Mouse (Mus musculus) stomach, postnatal 0 days (tissue): ENCODE data around the gene Ramac. TPM values are rescaled to one million over a fixed set of nuclear protein-coding genes. Genes with fewer than 3 reads are reported as not detected.

Source experiments
- ATAC-seq: fragments of 200-750 bp; cut with Nextera tagmentation; 2 replicates; pipeline ENCODE4 v1.8.0; 2017; ENCODE audit not compliant: low FRiP score, low TSS enrichment
- DNase-seq: peaks from one replicate; pipeline ENCODE4 v3.0.0-alpha.2; 2016; ENCODE audit warnings: low spot score
- H3K27ac ChIP-seq: fragments of 300-500 bp; sonication (generic); replicated peaks from 2 replicates; pipeline ENCODE4 v1.5.1; 2014; ENCODE audit warnings: mild to moderate bottlenecking, control low read depth
- H3K27me3 ChIP-seq: fragments of 300-500 bp; sonication (generic); 2 replicates; pipeline ENCODE4 v1.6.1; 2014; ENCODE audit warnings: low read length; ENCODE audit not compliant: control insufficient read depth, insufficient read depth
- H3K36me3 ChIP-seq: fragments of 300-500 bp; sonication (generic); 2 replicates; pipeline ENCODE4 v1.6.1; 2014; ENCODE audit warnings: low read length, mixed read lengths; ENCODE audit not compliant: control insufficient read depth, insufficient read depth
- H3K4me1 ChIP-seq: fragments of 300-500 bp; sonication (generic); replicated peaks from 2 replicates; pipeline ENCODE4 v1.6.1; 2014; ENCODE audit warnings: antibody characterized with exemption; ENCODE audit not compliant: control insufficient read depth, insufficient read depth
- H3K4me2 ChIP-seq: fragments of 300-500 bp; sonication (generic); replicated peaks from 2 replicates; pipeline ENCODE4 v1.6.1; 2014; ENCODE audit warnings: low read depth, mild to moderate bottlenecking, control low read depth, moderate library complexity
- H3K4me3 ChIP-seq: fragments of 300-500 bp; sonication (generic); 2 replicates; pipeline ENCODE4 v1.5.1; 2014; ENCODE audit warnings: low read depth, low read length, control low read depth
- H3K9ac ChIP-seq: fragments of 300-500 bp; sonication (generic); 2 replicates; pipeline ENCODE4 v1.6.1; 2014; ENCODE audit warnings: mild to moderate bottlenecking, low read length, control low read depth, mixed read lengths
- H3K9me3 ChIP-seq: fragments of 300-500 bp; sonication (generic); 2 replicates; pipeline ENCODE4 v1.6.1; 2016; ENCODE audit warnings: low read length; ENCODE audit not compliant: control insufficient read depth
- CTCF ChIP-seq: IDR thresholded peaks from 2 replicates; pipeline ENCODE4 v1.5.1; 2016; ENCODE audit warnings: antibody characterized with exemption, low read depth, mild to moderate bottlenecking, moderate library complexity
- EP300 ChIP-seq: optimal IDR thresholded peaks from 2 replicates; pipeline ENCODE3; 2016; ENCODE audit warnings: antibody characterized with exemption
- WGBS: fragments of 180-500 bp; shearing (Covaris S2); extraction: QIAGEN DNeasy Blood & Tissue Kit; methylation state at CpG from one replicate; pipeline ENCODE4 v1.1.7; 2014; 5-methylcytosine and 5-hydroxymethylcytosine counted together
- polyA plus RNA-seq: library from polyadenylated mRNA; unstranded; fragments of >200 nt; fragmentation: Nextera tagmentation; extraction: Ambion mirVana; gene quantifications from 2 replicates; pipeline ENCODE4 v1.2.1, GENCODE M21; 2015

The Ramac gene
- polyA plus RNA-seq, 1 experiment from 2014 or later, result 134 TPM

DNA sequence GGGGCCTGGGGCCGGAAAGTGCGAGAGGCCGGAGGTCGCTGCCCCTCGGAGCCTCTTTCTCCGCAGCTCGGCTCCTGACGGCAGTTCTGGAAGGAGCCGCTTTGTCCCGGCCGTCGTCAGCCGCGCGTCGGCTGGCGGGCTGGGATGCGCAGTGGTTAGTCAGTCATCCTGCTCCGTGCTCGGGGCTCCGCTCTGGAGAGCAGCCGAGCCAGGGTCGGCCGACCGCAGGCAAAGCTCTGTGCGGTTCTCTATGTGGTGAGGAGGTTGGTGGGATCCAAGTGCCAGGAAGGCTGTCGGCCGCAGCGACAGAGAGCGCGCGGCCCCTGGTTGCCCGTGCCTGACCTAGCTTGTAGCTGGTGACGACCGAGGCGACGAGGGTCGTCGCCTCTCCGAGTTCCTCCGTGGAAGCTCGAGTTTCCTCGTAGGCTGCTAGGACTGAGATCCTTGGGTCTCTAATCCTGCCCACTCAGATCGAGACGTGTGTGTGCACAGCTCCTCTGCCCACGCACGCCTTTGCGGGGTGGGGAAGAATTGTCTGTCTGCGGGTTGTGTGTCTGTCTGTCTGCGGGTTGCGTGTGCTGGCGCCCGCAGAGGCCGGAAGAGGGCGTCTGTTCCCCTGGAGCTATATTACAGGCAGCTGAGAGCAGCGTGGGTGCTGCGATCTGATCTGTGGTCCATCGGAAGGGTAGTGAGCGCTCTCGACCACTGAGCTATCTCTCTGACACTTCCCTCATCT lies 553 bp downstream of the Ramac start:
- under 1% methylated on average over 60 of the region's 60 CpGs for WGBS
- no peaks in the 10 kb centered on the region for H3K9me3 ChIP-seq
- peak overlapping the region; percentile 94 for H3K27ac ChIP-seq
- peak; percentile 42 for DNase-seq
- ATAC-seq, result peak; percentile 81
- no peaks in the 10 kb centered on the region for H3K36me3 ChIP-seq
- peak overlapping the region; percentile 96 for H3K9ac ChIP-seq
- peak overlapping the region; percentile 95 for H3K4me3 ChIP-seq
- peak overlapping the region; percentile 93 for H3K4me2 ChIP-seq
- no peaks in the 10 kb centered on the region for H3K27me3 ChIP-seq
- 0 out of 2 replicates have a peak, but pooled peaks cover 2% of the 10 kb centered on the region for H3K4me1 ChIP-seq
- peak; percentile 62 for TF ChIP-seq CTCF
- no peak for TF ChIP-seq EP300

GRCm38 (mm10) chr7:81772786-81773539 lies 10.2 kb downstream of the Ramac start:
- Histone ChIP-seq H3K4me1 (no peaks in the 10 kb centered on the region), H3K27ac (no peak overlapping the region), H3K27me3 (no peaks in the 10 kb centered on the region), H3K9me3 (no peaks in the 10 kb centered on the region), H3K4me2 (no peak overlapping the region), H3K36me3 (no peaks in the 10 kb centered on the region), H3K9ac (no peak overlapping the region), H3K4me3 (no peak overlapping the region)
- 0 out of 2 replicates have a peak, but pooled peaks have one; percentile 56 for ATAC-seq
- WGBS, result 61% methylated on average over 10 of the region's 10 CpGs
- DNase-seq, result peak; percentile 37
- TF ChIP-seq CTCF, result no peak
- TF ChIP-seq EP300, result no peak

- H3K4me2 ChIP-seq, result no peak overlapping the region
- no peak for ATAC-seq
- no peaks in the 10 kb centered on the region for H3K9me3 ChIP-seq
- H3K27me3 ChIP-seq, result no peaks in the 10 kb centered on the region
- no peaks in the 10 kb centered on the region for H3K4me1 ChIP-seq
- no peak for TF ChIP-seq EP300
- no peak for TF ChIP-seq CTCF
- no peak overlapping the region for H3K9ac ChIP-seq
- H3K4me3 ChIP-seq, result no peak overlapping the region
- DNase-seq, result no peak
- WGBS, result 80% methylated on average over 5 of the region's 5 CpGs
- peaks cover 5% of the 10 kb centered on the region for H3K36me3 ChIP-seq
- no peak overlapping the region for H3K27ac ChIP-seq
Measured at GRCm38 (mm10) chr7:81775325-81775724, 12.6 kb downstream of the Ramac start.

GRCm38 (mm10) chr7:81777667-81778218 lies 15.0 kb downstream of the Ramac start:
- 60% methylated on average over 10 of the region's 10 CpGs for WGBS
- H3K9me3 ChIP-seq, result no peaks in the 10 kb centered on the region
- no peaks in the 10 kb centered on the region for H3K4me1 ChIP-seq
- DNase-seq (no peak), ATAC-seq (no peak)
- H3K36me3 ChIP-seq, result peaks cover 16% of the 10 kb centered on the region
- H3K27me3 ChIP-seq, result no peaks in the 10 kb centered on the region
- H3K9ac ChIP-seq, result no peak overlapping the region
- peak; percentile 72 for TF ChIP-seq CTCF
- no peak for TF ChIP-seq EP300
- no peak overlapping the region for H3K27ac ChIP-seq
- H3K4me2 ChIP-seq, result no peak overlapping the region
- H3K4me3 ChIP-seq, result no peak overlapping the region

DNA sequence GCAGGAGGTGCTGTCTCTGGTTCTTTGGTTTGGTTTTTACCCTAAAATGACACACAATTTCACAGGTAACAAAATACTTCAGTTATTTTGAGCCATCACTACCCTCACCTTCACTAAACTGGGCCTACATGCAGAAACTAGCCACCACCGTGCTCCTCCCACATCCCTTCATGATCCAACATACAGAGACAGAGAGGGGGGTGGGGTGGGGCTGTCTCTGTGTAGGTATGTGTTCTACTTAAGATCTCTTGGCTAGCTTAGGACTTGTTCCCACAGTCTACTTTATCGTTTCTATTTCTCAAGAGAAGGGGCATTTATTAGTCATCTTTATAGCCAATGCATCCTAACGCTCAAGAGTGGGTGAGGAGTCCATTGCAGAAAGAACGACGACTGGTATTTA lies 25.8 kb downstream of the Ramac start:
- Histone ChIP-seq H3K9me3 (no peaks in the 10 kb centered on the region), H3K4me1 (no peaks in the 10 kb centered on the region), H3K4me2 (peak overlapping the region; percentile 83), H3K27me3 (no peaks in the 10 kb centered on the region), H3K4me3 (peak overlapping the region; percentile 55), H3K9ac (peak overlapping the region; percentile 65), H3K36me3 (no peaks in the 10 kb centered on the region), H3K27ac (peak overlapping the region; percentile 97)
- 3% methylated on average over 5 of the region's 5 CpGs for WGBS
- TF ChIP-seq CTCF, result no peak
- no peak for TF ChIP-seq EP300
- DNase-seq (peak; percentile 35), ATAC-seq (peak; percentile 35; the same call in 1 of the 2 replicates)
